Mouse (Mus musculus): ENCODE data around the gene 1700016C15Rik. TPM values are rescaled to one million over a fixed set of nuclear protein-coding genes. Genes with fewer than 3 reads are reported as not detected.

The 1700016C15Rik gene
- polyA plus RNA-seq, 1 experiment from 2014 or later: not detected

Other genes with a start within 250 kb of the 1700016C15Rik start
- 52.2 and 53.8 TPM in 2 replicates for gene Adss, start 66.7 kb downstream of the 1700016C15Rik start, polyA plus RNA-seq (2014; fragmentation: Nextera tagmentation; extraction: Ambion mirVana)